Comparison of ENCODE assay signal across 12 mouse cellular contexts in the genomic region with DNA sequence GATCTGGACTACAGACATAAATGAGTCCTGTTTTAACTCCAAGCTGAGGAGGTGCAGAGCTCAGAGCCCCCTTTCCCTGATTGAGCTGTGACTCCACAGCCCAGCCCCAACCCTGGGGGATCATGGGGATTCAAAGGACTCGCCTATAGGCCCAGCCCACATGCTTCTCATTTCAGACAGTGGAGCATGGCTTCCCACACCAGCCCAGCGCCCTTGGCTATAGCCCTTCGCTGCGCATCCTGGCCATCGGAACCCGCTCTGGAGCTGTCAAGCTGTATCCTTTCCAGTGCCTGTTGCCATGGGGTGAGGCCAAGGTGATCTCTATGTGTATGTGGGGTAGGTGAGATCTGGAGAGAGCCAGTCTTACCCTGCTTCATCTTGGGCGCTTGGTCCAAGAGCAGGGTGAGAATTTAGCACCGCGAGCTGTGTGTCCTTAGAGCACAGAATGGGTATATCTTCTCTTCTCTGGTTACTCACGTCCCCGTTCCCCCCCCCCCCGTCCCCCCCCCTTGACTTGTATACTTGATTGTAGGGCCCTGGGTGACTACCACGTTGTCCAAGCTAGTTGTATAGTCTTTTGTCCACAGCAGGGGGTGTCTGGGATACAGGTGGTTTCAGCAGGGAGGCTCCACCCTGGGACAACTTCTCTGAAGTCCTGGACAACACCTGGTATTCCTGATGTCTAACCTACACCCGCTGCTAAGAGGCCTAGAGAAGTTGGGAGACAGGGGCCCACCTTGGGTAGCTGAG. TPM values are rescaled to one million over a fixed set of nuclear protein-coding genes. Genes with fewer than 3 reads are reported as not detected.
DNase-seq lines count a peak whose midpoint lies in the region; ATAC-seq lines count a peak whose summit lies in the region.
"Had no signal": no experiment of that assay in that cellular context is flagged by ENCODE, and none has a peak within 500 bp of the region (broad histone marks: within the 10 kb centered on the region; RNA-seq: fewer than 3 reads in every experiment).

No protein-coding gene starts in this region.

- no peak overlapping the region; the same call in 1 of the 2 replicates for H3K4me2 ChIP-seq in heart, embryonic 11.5 days
- peak overlapping the region; percentile 35; the same call in 1 of the 2 replicates for H3K4me2 ChIP-seq in kidney, embryonic 15.5 days
- peak overlapping the region; percentile 45 for H3K4me2 ChIP-seq in intestine, embryonic 15.5 days (replicated peaks)
- no peak overlapping the region for H3K4me2 ChIP-seq in stomach, embryonic 14.5 days (replicated peaks; ENCODE audit: low read depth, low read length)
- H3K4me2 ChIP-seq: limb, embryonic 13.5 days had no signal

- H3K27me3 ChIP-seq in heart, embryonic 11.5 days (ENCODE audit: control insufficient read depth, insufficient read depth, low read length), result no peaks in the 10 kb centered on the region
- H3K27me3 ChIP-seq in kidney, embryonic 15.5 days, result no peaks in the 10 kb centered on the region
- no peaks in the 10 kb centered on the region for H3K27me3 ChIP-seq in intestine, embryonic 15.5 days (replicated peaks)
- H3K27me3 ChIP-seq in stomach, embryonic 14.5 days (ENCODE audit: control insufficient read depth, insufficient read depth, low read length), result no peaks in the 10 kb centered on the region
- H3K27me3 ChIP-seq: limb, embryonic 13.5 days had no signal

- H3K9ac ChIP-seq in heart, embryonic 11.5 days (ENCODE audit: low read depth, low read length), result peak overlapping the region; percentile 44; the same call in 1 of the 2 replicates
- H3K9ac ChIP-seq in kidney, embryonic 15.5 days, result no peak overlapping the region
- 0 out of 2 replicates have a peak overlapping the region, but pooled peaks have one; percentile 26 for H3K9ac ChIP-seq in intestine, embryonic 15.5 days
- H3K9ac ChIP-seq in stomach, embryonic 14.5 days (replicated peaks; ENCODE audit: low read depth, low read length), result no peak overlapping the region
- H3K9ac ChIP-seq: limb, embryonic 13.5 days had no signal

- H3K9me3 ChIP-seq in heart, embryonic 11.5 days (replicated peaks; ENCODE audit: control insufficient read depth, low read length), result no peaks in the 10 kb centered on the region; the same call in 1 of the 2 replicates
- 0 out of 2 replicates have a peak, but pooled peaks cover 5% of the 10 kb centered on the region for H3K9me3 ChIP-seq in kidney, embryonic 15.5 days (replicated peaks)
- H3K9me3 ChIP-seq in intestine, embryonic 15.5 days, result no peaks in the 10 kb centered on the region
- no peaks in the 10 kb centered on the region for H3K9me3 ChIP-seq in stomach, embryonic 14.5 days (ENCODE audit: control insufficient read depth, low read depth, low read length)
- H3K9me3 ChIP-seq: megakaryocyte, embryonic 14.5 days had no signal

- peak overlapping the region; percentile 97 for H3K27ac ChIP-seq in heart, embryonic 11.5 days (ENCODE audit: low read depth, low read length)
- peak overlapping the region; percentile 93 for H3K27ac ChIP-seq in kidney, embryonic 15.5 days
- H3K27ac ChIP-seq in intestine, embryonic 15.5 days, result peak overlapping the region; percentile 92
- H3K27ac ChIP-seq in stomach, embryonic 14.5 days (ENCODE audit: low read length), result peak overlapping the region; percentile 88; the same call in 1 of the 2 replicates

- H3K4me3 ChIP-seq in heart, embryonic 11.5 days (ENCODE audit: low read depth, low read length), result no peak overlapping the region
- H3K4me3 ChIP-seq in kidney, embryonic 15.5 days (replicated peaks), result no peak overlapping the region
- no peak overlapping the region for H3K4me3 ChIP-seq in intestine, embryonic 15.5 days (replicated peaks)
- no peak overlapping the region for H3K4me3 ChIP-seq in stomach, embryonic 14.5 days (ENCODE audit: low read depth, low read length)
- H3K4me3 ChIP-seq: limb, embryonic 13.5 days had no signal

- H3K36me3 ChIP-seq in heart, embryonic 11.5 days (ENCODE audit: control insufficient read depth, insufficient read depth, low read length), result peaks cover 11% of the 10 kb centered on the region
- peaks cover 34% of the 10 kb centered on the region for H3K36me3 ChIP-seq in kidney, embryonic 15.5 days
- H3K36me3 ChIP-seq in intestine, embryonic 15.5 days, result peaks cover 10% of the 10 kb centered on the region
- H3K36me3 ChIP-seq in stomach, embryonic 14.5 days (ENCODE audit: control insufficient read depth, insufficient read depth, low read length), result peaks cover 7% of the 10 kb centered on the region; the same call in 1 of the 2 replicates

- ATAC-seq in heart, embryonic 11.5 days (replicated peaks; ENCODE audit: insufficient number of reproducible peaks, low FRiP score, low TSS enrichment), result no peak
- no peak for ATAC-seq in kidney, embryonic 15.5 days (replicated peaks; ENCODE audit: low FRiP score)
- no peak for ATAC-seq in intestine, embryonic 15.5 days
- ATAC-seq in stomach, embryonic 14.5 days (ENCODE audit: insufficient number of reproducible peaks, insufficient read depth, low FRiP score, low read depth), result no peak

- 78% methylated on average over 11 of the region's 14 CpGs for WGBS in heart, embryonic 11.5 days (ENCODE audit: insufficient replicate concordance)
- 83% methylated on average over 12 of the region's 14 CpGs for WGBS in kidney, embryonic 15.5 days
- 70% methylated on average over 14 of the region's 14 CpGs for WGBS in intestine, embryonic 15.5 days
- WGBS in stomach, embryonic 14.5 days, result 82% methylated on average over 11 of the region's 14 CpGs

- DNase-seq in heart, adult 9 months (ENCODE audit: low spot score in 2 of 2), result no peak
- no peak for DNase-seq in kidney, postnatal 14 days
- DNase-seq in B cell, adult 2 months, result no peak
- no peak for DNase-seq in urinary bladder, adult 18-20 months (ENCODE audit: low spot score in 2 of 2)
- DNase-seq: adrenal gland, postnatal 14 days; right cerebral cortex, postnatal 14 days had no signal

- H3K4me1 ChIP-seq in heart, embryonic 11.5 days (ENCODE audit: control insufficient read depth, insufficient read depth, low read length), result peaks cover 55% of the 10 kb centered on the region
- peaks cover 64% of the 10 kb centered on the region for H3K4me1 ChIP-seq in kidney, embryonic 15.5 days
- peaks cover 44% of the 10 kb centered on the region for H3K4me1 ChIP-seq in intestine, embryonic 15.5 days (replicated peaks)
- H3K4me1 ChIP-seq in stomach, embryonic 14.5 days (ENCODE audit: control insufficient read depth, insufficient read depth, low read length), result peaks cover 35% of the 10 kb centered on the region

RNA-seq across cellular contexts. Expression of a gene that starts 14.9 kb away (rescaled TPM):
- 0.06 and 0.39 TPM in 2 replicates for polyA plus RNA-seq in heart, embryonic 11.5 days (2014; fragmentation: Nextera tagmentation; extraction: Ambion mirVana)
- 8.0 and 11.1 TPM in 2 replicates for polyA plus RNA-seq in kidney, embryonic 15.5 days (2015; fragmentation: Nextera tagmentation; extraction: Ambion mirVana)
- 95.2 and 111 TPM in 2 replicates for polyA plus RNA-seq in intestine, embryonic 15.5 days (2015; fragmentation: Nextera tagmentation; extraction: Ambion mirVana)
- 3.1 and 5.9 TPM in 2 replicates for polyA plus RNA-seq in stomach, embryonic 14.5 days (2014; fragmentation: Nextera tagmentation; extraction: Ambion mirVana)

RNA-seq across cellular contexts. Expression of a gene that starts 19.5 kb away (rescaled TPM):
- polyA plus RNA-seq in heart, embryonic 11.5 days (2014; fragmentation: Nextera tagmentation; extraction: Ambion mirVana), result 21.5 and 22.4 TPM in 2 replicates
- 39.1 and 41.0 TPM in 2 replicates for polyA plus RNA-seq in kidney, embryonic 15.5 days (2015; fragmentation: Nextera tagmentation; extraction: Ambion mirVana)
- 77.2 and 80.6 TPM in 2 replicates for polyA plus RNA-seq in intestine, embryonic 15.5 days (2015; fragmentation: Nextera tagmentation; extraction: Ambion mirVana)
- polyA plus RNA-seq in stomach, embryonic 14.5 days (2014; fragmentation: Nextera tagmentation; extraction: Ambion mirVana), result 37.6 and 41.1 TPM in 2 replicates

RNA-seq across cellular contexts. Expression of a gene that starts 28.8 kb away (rescaled TPM):
- polyA plus RNA-seq in heart, embryonic 11.5 days (2014; fragmentation: Nextera tagmentation; extraction: Ambion mirVana), result 20.8 TPM in 2 replicates
- polyA plus RNA-seq in kidney, embryonic 15.5 days (2015; fragmentation: Nextera tagmentation; extraction: Ambion mirVana), result 37.3 and 39.8 TPM in 2 replicates
- polyA plus RNA-seq in intestine, embryonic 15.5 days (2015; fragmentation: Nextera tagmentation; extraction: Ambion mirVana), result 31.3 and 34.9 TPM in 2 replicates
- polyA plus RNA-seq in stomach, embryonic 14.5 days (2014; fragmentation: Nextera tagmentation; extraction: Ambion mirVana), result 24.3 and 25.0 TPM in 2 replicates

RNA-seq across cellular contexts. Expression of a gene that starts 29.9 kb away (rescaled TPM):
- polyA plus RNA-seq in heart, embryonic 11.5 days (2014; fragmentation: Nextera tagmentation; extraction: Ambion mirVana), result 17.4 and 18.1 TPM in 2 replicates
- 17.3 and 20.9 TPM in 2 replicates for polyA plus RNA-seq in kidney, embryonic 15.5 days (2015; fragmentation: Nextera tagmentation; extraction: Ambion mirVana)
- polyA plus RNA-seq in intestine, embryonic 15.5 days (2015; fragmentation: Nextera tagmentation; extraction: Ambion mirVana), result 12.0 and 12.1 TPM in 2 replicates
- polyA plus RNA-seq in stomach, embryonic 14.5 days (2014; fragmentation: Nextera tagmentation; extraction: Ambion mirVana), result 14.3 and 15.3 TPM in 2 replicates

RNA-seq across cellular contexts. Expression of a gene that starts 56.5 kb away (rescaled TPM):
- polyA plus RNA-seq in heart, embryonic 11.5 days (2014; fragmentation: Nextera tagmentation; extraction: Ambion mirVana), result 19.6 and 21.8 TPM in 2 replicates
- polyA plus RNA-seq in kidney, embryonic 15.5 days (2015; fragmentation: Nextera tagmentation; extraction: Ambion mirVana), result 3.9 and 4.1 TPM in 2 replicates
- 1.6 and 3.0 TPM in 2 replicates for polyA plus RNA-seq in intestine, embryonic 15.5 days (2015; fragmentation: Nextera tagmentation; extraction: Ambion mirVana)
- polyA plus RNA-seq in stomach, embryonic 14.5 days (2014; fragmentation: Nextera tagmentation; extraction: Ambion mirVana), result 2.1 TPM in 2 replicates

Comparison
In these comparisons a context has a peak if more than half of its experiments do, and no peak if none do; other contexts are left out.
1. H3K4me2 ChIP-seq: peak in kidney, embryonic 15.5 days (single experiment) and intestine, embryonic 15.5 days (single experiment); none in heart, embryonic 11.5 days (single experiment) and stomach, embryonic 14.5 days (single experiment).
2. H3K9ac ChIP-seq: peak in heart, embryonic 11.5 days (single experiment) and intestine, embryonic 15.5 days (single experiment); none in kidney, embryonic 15.5 days (single experiment) and stomach, embryonic 14.5 days (single experiment).
3. Peak in every context shown above with its lines, with median percentiles within 50 percentile points of each other: H3K27ac ChIP-seq.